Mouse (Mus musculus): ENCODE measurements around the gene Cpm.
A peak's percentile ranks its signal among the peaks of the same experiment; 100 is the strongest.

The Cpm gene

DNA sequence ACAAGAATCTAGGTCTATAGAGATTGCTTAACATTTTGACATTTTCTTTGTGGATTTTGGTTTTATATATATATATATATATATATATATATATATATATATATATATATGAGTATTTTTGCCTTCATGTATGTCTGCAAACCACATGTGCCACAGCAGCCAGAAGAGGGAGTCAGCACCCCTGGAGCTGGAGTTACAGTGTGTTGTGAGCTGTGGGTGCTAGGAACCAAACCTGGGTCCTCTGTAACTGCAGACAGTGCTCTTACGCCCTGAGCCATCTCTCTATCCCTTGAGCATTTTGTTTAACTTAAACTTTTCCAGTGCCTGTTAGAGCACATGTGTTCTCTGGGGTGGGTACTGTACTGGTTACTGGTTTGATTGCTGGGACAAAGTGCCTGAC, 44.6 kb downstream of the Cpm start:
- DNase-seq (ENCODE audit: low spot score in 2 of 2): no peak

- no peak for DNase-seq (ENCODE audit: low spot score in 2 of 2)
Measured at GRCm38 (mm10) chr10:117674359-117675019, 45.2 kb downstream of the Cpm start.

GRCm38 (mm10) chr10:117675096-117676035, 46.1 kb downstream of the Cpm start:
- DNase-seq (ENCODE audit: low spot score in 2 of 2): peak; percentile 58 to 66

GRCm38 (mm10) chr10:117676036-117676643, 46.8 kb downstream of the Cpm start:
- no peak for DNase-seq (ENCODE audit: low spot score in 2 of 2)

DNA sequence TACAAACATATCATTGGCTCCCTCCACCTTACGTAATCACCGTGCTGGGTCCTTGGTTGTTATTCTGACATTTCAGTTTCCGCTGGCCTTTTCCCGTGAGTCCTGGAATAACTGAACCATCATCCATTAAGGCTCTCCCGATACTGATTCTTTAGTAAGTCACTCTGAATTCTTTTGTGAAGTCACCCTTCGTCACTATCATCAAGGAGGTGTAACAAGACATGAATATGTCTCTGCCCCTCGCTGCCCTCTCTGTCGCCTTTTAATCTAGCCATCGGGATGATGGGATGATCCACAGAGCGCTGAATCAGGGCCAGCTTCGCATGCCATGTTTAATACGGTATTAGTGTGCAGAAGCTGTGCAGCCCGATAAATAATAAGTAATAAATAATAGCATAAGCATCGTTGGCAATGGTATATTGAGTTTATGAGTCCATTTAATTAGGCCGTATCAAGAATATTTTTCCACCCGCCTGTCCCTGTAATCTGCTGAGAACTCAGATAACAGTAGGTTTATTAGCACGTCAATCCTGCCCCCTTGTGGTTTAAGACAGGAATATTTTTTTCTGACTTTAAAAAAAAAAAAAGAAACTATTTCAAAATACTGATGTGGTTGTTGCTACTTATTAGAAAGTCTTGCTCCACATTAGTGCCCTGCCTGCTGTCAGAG, 47.5 kb downstream of the Cpm start:
- DNase-seq (ENCODE audit: low spot score in 2 of 2): peak in 1 of 2 experiments; percentile 48

- DNase-seq (ENCODE audit: low spot score in 2 of 2): no peak
Measured at GRCm38 (mm10) chr10:117677494-117678236, 48.4 kb downstream of the Cpm start.

- DNase-seq (ENCODE audit: low spot score in 2 of 2): no peak
Measured at GRCm38 (mm10) chr10:117678357-117678756, 49.1 kb downstream of the Cpm start.

- no peak for DNase-seq (ENCODE audit: low spot score in 2 of 2)
Measured at GRCm38 (mm10) chr10:117679029-117679686, 49.9 kb downstream of the Cpm start.

- DNase-seq (ENCODE audit: low spot score in 2 of 2): no peak
Measured at GRCm38 (mm10) chr10:117679963-117680473, 50.7 kb downstream of the Cpm start.

GRCm38 (mm10) chr10:117680868-117681513, 51.7 kb downstream of the Cpm start:
- no peak for DNase-seq (ENCODE audit: low spot score in 2 of 2)

- DNase-seq (ENCODE audit: low spot score in 2 of 2): no peak
Measured at GRCm38 (mm10) chr10:117681543-117681942, 52.2 kb downstream of the Cpm start.

DNA sequence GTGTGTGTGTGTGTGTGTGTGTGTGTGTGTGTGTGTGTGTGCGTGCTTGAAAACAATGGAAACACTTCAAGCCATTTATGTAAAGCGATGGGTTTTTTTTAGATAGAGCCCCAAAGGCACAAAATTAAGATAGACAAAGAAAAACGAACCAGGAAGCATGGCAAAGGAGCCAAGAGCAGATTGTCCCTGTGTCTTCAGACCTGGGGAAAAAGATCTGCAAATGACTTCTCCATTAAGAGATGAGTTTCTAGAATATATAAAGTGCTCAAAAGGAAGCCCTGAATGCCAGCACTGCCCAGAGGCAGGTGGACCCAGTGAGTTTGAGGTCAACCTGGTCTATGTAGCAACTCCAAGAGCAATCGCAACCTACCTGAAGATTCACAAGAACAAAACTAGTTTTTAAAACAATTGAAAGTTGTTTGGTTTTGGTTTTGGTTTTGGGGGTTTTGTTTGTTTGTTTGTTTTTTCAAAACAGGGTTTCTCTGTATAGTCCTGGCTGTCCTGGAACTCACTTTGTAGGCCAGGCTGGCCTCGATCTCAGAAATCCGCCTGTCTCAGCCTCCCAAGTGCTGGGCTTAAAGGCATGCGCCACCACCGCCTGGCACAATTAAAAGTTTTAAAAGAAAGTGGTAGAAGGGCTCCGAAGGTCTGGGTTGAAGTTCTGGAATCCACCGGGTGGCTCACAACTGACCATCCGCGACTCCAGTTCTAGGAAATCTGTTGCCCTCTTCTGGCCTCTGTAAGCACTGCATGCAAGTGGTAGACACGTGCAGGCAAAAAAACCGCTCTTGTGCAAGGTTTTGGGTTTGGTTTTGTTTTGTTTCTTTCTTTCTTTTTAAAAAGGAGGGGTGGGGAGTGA, 52.9 kb downstream of the Cpm start:
- peak in 1 of 2 experiments; percentile 16 for DNase-seq (ENCODE audit: low spot score in 2 of 2)

- no peak for DNase-seq (ENCODE audit: low spot score in 2 of 2)
Measured at GRCm38 (mm10) chr10:117682858-117683733, 53.8 kb downstream of the Cpm start.

DNA sequence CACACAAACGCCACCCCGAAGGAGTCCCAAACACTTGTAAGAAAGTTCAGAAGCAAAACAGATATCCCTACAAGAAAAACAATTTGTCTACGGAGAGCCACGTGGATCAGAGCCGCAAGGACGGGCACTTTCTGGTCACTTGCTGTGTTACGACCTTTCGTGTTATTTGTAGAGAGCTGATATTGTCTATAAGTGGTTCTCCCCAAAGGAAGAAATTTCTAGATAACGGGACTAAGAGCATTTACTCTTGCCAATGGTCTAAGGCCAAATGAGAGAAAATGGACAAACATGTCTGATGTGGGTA, 54.4 kb downstream of the Cpm start:
- no peak for DNase-seq (ENCODE audit: low spot score in 2 of 2)

DNA sequence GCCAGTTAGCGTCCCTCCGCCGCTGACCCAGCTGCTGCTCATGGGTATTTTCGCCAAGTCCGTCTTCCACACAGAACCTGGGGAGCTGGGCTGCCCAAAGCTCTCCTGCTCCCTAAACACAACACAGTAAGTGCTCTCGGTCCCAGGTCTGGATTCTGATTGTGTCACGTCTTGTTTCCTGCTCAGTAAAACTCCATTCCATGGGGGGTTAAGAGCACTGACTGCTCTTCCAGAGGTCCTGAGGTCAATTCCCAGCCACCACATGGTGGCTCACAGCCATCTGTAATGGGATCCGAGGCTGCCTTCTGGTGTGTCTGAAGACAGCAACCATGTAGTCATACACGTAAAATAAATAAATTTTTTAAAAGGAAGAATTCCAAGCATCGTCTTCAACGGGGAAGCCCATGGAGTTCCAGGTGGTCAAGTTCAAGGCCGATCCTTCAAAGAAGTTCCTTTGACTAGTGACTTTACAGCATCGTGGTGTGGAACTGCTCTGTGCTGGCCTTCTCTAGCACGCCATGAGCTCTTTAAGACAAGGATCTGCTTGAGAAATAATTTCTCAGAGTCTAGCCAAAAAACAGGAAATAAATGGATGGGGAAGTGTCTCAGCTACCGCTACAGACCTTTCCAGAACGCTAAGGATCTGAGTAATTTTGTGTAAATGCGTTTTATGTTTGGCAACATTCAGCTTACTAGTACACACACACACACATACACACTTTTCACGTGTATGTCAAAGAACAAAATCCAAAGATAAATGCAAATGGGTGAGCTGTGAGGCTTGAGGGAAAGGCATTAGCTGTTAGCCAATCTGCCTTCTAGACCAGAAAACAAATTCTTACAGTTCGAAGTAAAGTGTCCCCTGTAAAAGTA, 55.2 kb downstream of the Cpm start:
- DNase-seq (ENCODE audit: low spot score in 2 of 2): no peak

DNA sequence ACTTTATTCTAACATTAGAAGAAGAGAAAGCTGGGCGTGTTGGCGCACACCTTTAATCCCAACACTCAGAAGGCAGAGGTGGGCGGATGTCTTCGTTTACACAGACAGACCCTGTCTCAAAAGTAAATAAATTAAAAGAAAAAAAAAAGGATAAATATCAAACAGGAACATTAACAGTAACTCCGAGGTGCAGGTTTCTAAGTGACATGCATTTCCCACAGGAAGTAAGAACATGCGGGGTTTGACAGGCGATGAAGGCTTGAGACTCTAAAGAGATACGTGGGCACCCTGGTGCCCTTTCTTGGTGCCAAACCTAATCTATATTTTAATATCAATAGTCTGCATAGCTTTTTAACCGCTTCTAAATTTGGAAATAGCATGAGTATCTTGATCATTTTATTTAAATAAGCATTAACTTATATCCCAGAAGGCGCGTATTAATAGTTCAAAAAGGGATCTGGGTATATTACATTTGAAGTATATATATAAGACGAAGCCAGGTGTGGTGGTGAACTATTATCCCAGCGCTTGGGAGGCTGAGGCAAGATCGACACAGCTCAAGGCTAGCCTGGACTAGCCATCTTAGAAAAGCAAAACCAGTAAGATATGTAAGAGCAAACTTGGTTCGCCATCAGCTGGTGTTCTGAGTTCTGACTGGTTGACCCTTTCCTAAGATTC, 56.0 kb downstream of the Cpm start:
- no peak for DNase-seq (ENCODE audit: low spot score in 2 of 2)
